Mouse (Mus musculus) hindbrain, embryonic 12.5 days (tissue): ENCODE measurements around the gene Bend5. TPM values are rescaled to one million over a fixed set of nuclear protein-coding genes. Genes with fewer than 3 reads are reported as not detected.

ENCODE experiments used
- ATAC-seq: fragments of 200-750 bp; cut with Nextera tagmentation; 2 replicates; pipeline ENCODE4 v1.8.0; 2017; ENCODE audit warnings: moderate TSS enrichment; ENCODE audit not compliant: low FRiP score
- H3K27ac ChIP-seq: fragments of 300-500 bp; sonication (generic); 2 replicates; pipeline ENCODE4 v1.5.1; 2016; ENCODE audit warnings: mild to moderate bottlenecking
- H3K27me3 ChIP-seq: fragments of 300-500 bp; sonication (generic); 2 replicates; pipeline ENCODE4 v1.6.1; 2016; ENCODE audit warnings: mild to moderate bottlenecking
- H3K36me3 ChIP-seq: fragments of 300-500 bp; sonication (generic); 2 replicates; pipeline ENCODE4 v1.6.1; 2016; ENCODE audit warnings: mild to moderate bottlenecking
- H3K4me1 ChIP-seq: fragments of 300-500 bp; sonication (generic); 2 replicates; pipeline ENCODE4 v1.6.1; 2016
- H3K4me2 ChIP-seq: fragments of 300-500 bp; sonication (generic); replicated peaks from 2 replicates; pipeline ENCODE4 v1.6.1; 2016; ENCODE audit warnings: mild to moderate bottlenecking
- H3K4me3 ChIP-seq: fragments of 300-500 bp; sonication (generic); 2 replicates; pipeline ENCODE4 v1.5.1; 2016; ENCODE audit warnings: mild to moderate bottlenecking
- H3K9ac ChIP-seq: fragments of 300-500 bp; sonication (generic); 2 replicates; pipeline ENCODE4 v1.6.1; 2016; ENCODE audit warnings: mild to moderate bottlenecking, moderate library complexity
- H3K9me3 ChIP-seq: fragments of 300-500 bp; sonication (generic); replicated peaks from 2 replicates; pipeline ENCODE4 v1.6.1; 2016; ENCODE audit warnings: mild to moderate bottlenecking
- WGBS: fragments of 180-500 bp; shearing (Covaris S2); methylation state at CpG from one replicate; pipeline ENCODE4 v1.1.7; 2016; 5-methylcytosine and 5-hydroxymethylcytosine counted together
- polyA plus RNA-seq: library from polyadenylated mRNA; unstranded; fragments of >200 nt; fragmentation: Nextera tagmentation; extraction: Ambion mirVana; gene quantifications from 2 replicates; pipeline ENCODE4 v1.2.1, GENCODE M21; 2016

The Bend5 gene
- polyA plus RNA-seq: 68.2 and 70.2 TPM in 2 replicates

GRCm38 (mm10) chr4:111414818-111415488, at the start of gene Bend5:
TSS of gene Bend5 (plus strand) at chr4:111415006.
- Histone ChIP-seq H3K9ac (peak within 1 kb of the TSS; percentile 96), H3K27me3 (no peaks in the 10 kb centered on the region), H3K4me2 (peak within 1 kb of the TSS; percentile 70), H3K9me3 (no peaks in the 10 kb centered on the region), H3K4me3 (peak within 1 kb of the TSS; percentile 89), H3K4me1 (peaks cover 35% of the 10 kb centered on the region), H3K27ac (peak within 1 kb of the TSS; percentile 83), H3K36me3 (peaks cover 17% of the 10 kb centered on the region)
- WGBS: 1% methylated on average over 65 of the region's 66 CpGs
- ATAC-seq: peak; percentile 98

GRCm38 (mm10) chr4:111367771-111368170, 47.0 kb upstream of the Bend5 start:
- Histone ChIP-seq H3K9me3 (no peaks in the 10 kb centered on the region), H3K4me1 (no peaks in the 10 kb centered on the region), H3K9ac (no peak overlapping the region), H3K4me2 (no peak overlapping the region), H3K4me3 (no peak overlapping the region), H3K27me3 (no peaks in the 10 kb centered on the region), H3K27ac (no peak overlapping the region), H3K36me3 (no peaks in the 10 kb centered on the region)
- 64% methylated on average over 2 of the region's 2 CpGs for WGBS
- ATAC-seq: no peak

- ATAC-seq: no peak
- Histone ChIP-seq H3K4me1 (no peaks in the 10 kb centered on the region), H3K9me3 (no peaks in the 10 kb centered on the region), H3K4me3 (no peak overlapping the region), H3K36me3 (no peaks in the 10 kb centered on the region), H3K27me3 (no peaks in the 10 kb centered on the region), H3K9ac (no peak overlapping the region), H3K27ac (no peak overlapping the region), H3K4me2 (no peak overlapping the region)
Measured at GRCm38 (mm10) chr4:111377159-111377558, 37.6 kb upstream of the Bend5 start.

- no peaks in the 10 kb centered on the region for H3K4me1 ChIP-seq
- no peak overlapping the region for H3K4me2 ChIP-seq
- H3K27ac ChIP-seq: no peak overlapping the region
- H3K36me3 ChIP-seq: no peaks in the 10 kb centered on the region
- no peak overlapping the region for H3K9ac ChIP-seq
- no peak overlapping the region for H3K4me3 ChIP-seq
- ATAC-seq: no peak
- no peaks in the 10 kb centered on the region for H3K27me3 ChIP-seq
- no peaks in the 10 kb centered on the region for H3K9me3 ChIP-seq
- 96% methylated on average over 3 of the region's 3 CpGs for WGBS
Measured at GRCm38 (mm10) chr4:111378071-111378470, 36.7 kb upstream of the Bend5 start.

- Histone ChIP-seq H3K4me3 (no peak overlapping the region), H3K27me3 (no peaks in the 10 kb centered on the region), H3K4me2 (no peak overlapping the region), H3K4me1 (no peaks in the 10 kb centered on the region), H3K9ac (no peak overlapping the region), H3K36me3 (no peaks in the 10 kb centered on the region), H3K27ac (no peak overlapping the region), H3K9me3 (no peaks in the 10 kb centered on the region)
- no peak for ATAC-seq
- 75% methylated on average over 2 of the region's 2 CpGs for WGBS
Measured at GRCm38 (mm10) chr4:111383101-111383500, 31.7 kb upstream of the Bend5 start.

- H3K4me2 ChIP-seq: no peak overlapping the region
Measured at GRCm38 (mm10) chr4:111390736-111391135, 24.1 kb upstream of the Bend5 start.

GRCm38 (mm10) chr4:111399784-111400183, 15.0 kb upstream of the Bend5 start:
- Histone ChIP-seq H3K9me3 (no peaks in the 10 kb centered on the region), H3K9ac (no peak overlapping the region), H3K4me2 (no peak overlapping the region), H3K4me3 (no peak overlapping the region), H3K27ac (no peak overlapping the region), H3K27me3 (no peaks in the 10 kb centered on the region), H3K4me1 (no peaks in the 10 kb centered on the region), H3K36me3 (no peaks in the 10 kb centered on the region)
- ATAC-seq: no peak

More at GRCm38 (mm10) chr4:111390736-111391135, 24.1 kb upstream of the Bend5 start:
- Histone ChIP-seq H3K27ac (no peak overlapping the region), H3K4me3 (no peak overlapping the region), H3K9me3 (no peaks in the 10 kb centered on the region), H3K9ac (no peak overlapping the region), H3K27me3 (no peaks in the 10 kb centered on the region), H3K4me1 (no peaks in the 10 kb centered on the region), H3K36me3 (no peaks in the 10 kb centered on the region)
- no peak for ATAC-seq

- no peak overlapping the region for H3K4me2 ChIP-seq
- H3K4me1 ChIP-seq: no peaks in the 10 kb centered on the region
- 45% methylated on average over 2 of the region's 2 CpGs for WGBS
- H3K9ac ChIP-seq: no peak overlapping the region
- no peak for ATAC-seq
- no peaks in the 10 kb centered on the region for H3K9me3 ChIP-seq
- H3K4me3 ChIP-seq: no peak overlapping the region
- H3K27ac ChIP-seq: no peak overlapping the region
- no peaks in the 10 kb centered on the region for H3K36me3 ChIP-seq
- H3K27me3 ChIP-seq: no peaks in the 10 kb centered on the region
Measured at GRCm38 (mm10) chr4:111400676-111401075, 14.1 kb upstream of the Bend5 start.

- H3K9ac ChIP-seq: no peak overlapping the region
- WGBS: 59% methylated on average over 1 of the region's 1 CpGs
- no peaks in the 10 kb centered on the region for H3K27me3 ChIP-seq
- H3K4me1 ChIP-seq: no peaks in the 10 kb centered on the region
- H3K27ac ChIP-seq: no peak overlapping the region
- H3K4me3 ChIP-seq: no peak overlapping the region
- no peaks in the 10 kb centered on the region for H3K36me3 ChIP-seq
- no peaks in the 10 kb centered on the region for H3K9me3 ChIP-seq
- ATAC-seq: no peak
- H3K4me2 ChIP-seq: no peak overlapping the region
Measured at GRCm38 (mm10) chr4:111403243-111403642, 11.6 kb upstream of the Bend5 start.

- Histone ChIP-seq H3K36me3 (no peaks in the 10 kb centered on the region), H3K4me1 (peaks cover 5% of the 10 kb centered on the region), H3K9me3 (no peaks in the 10 kb centered on the region), H3K4me2 (no peak overlapping the region), H3K27me3 (no peaks in the 10 kb centered on the region), H3K9ac (no peak overlapping the region), H3K4me3 (no peak overlapping the region), H3K27ac (no peak overlapping the region)
- 88% methylated on average over 4 of the region's 4 CpGs for WGBS
- ATAC-seq: no peak
Measured at GRCm38 (mm10) chr4:111410731-111411130, 4.1 kb upstream of the Bend5 start.

GRCm38 (mm10) chr4:111414399-111414798, 407 bp upstream of the Bend5 start:
- Histone ChIP-seq H3K4me2 (peak overlapping the region; percentile 70), H3K9ac (peak overlapping the region; percentile 96), H3K27ac (peak overlapping the region; percentile 25; the same call in 1 of the 2 replicates), H3K4me1 (peaks cover 35% of the 10 kb centered on the region), H3K36me3 (peaks cover 13% of the 10 kb centered on the region), H3K4me3 (peak overlapping the region; percentile 89), H3K27me3 (no peaks in the 10 kb centered on the region), H3K9me3 (no peaks in the 10 kb centered on the region)
- under 1% methylated on average over 6 of the region's 6 CpGs for WGBS
- ATAC-seq: peak; percentile 30

- ATAC-seq: no peak
- peak overlapping the region; percentile 70 for H3K4me2 ChIP-seq
- peaks cover 35% of the 10 kb centered on the region for H3K4me1 ChIP-seq
- 74% methylated on average over 3 of the region's 3 CpGs for WGBS
- peak overlapping the region; percentile 89 for H3K4me3 ChIP-seq
- no peaks in the 10 kb centered on the region for H3K9me3 ChIP-seq
- H3K36me3 ChIP-seq: peaks cover 17% of the 10 kb centered on the region
- H3K9ac ChIP-seq: peak overlapping the region; percentile 96
- H3K27me3 ChIP-seq: no peaks in the 10 kb centered on the region
- H3K27ac ChIP-seq: 0 out of 2 replicates have a peak overlapping the region, but pooled peaks have one; percentile 30
Measured at GRCm38 (mm10) chr4:111416126-111416525, 1.3 kb downstream of the Bend5 start.

GRCm38 (mm10) chr4:111416551-111416950, 1.7 kb downstream of the Bend5 start:
- Histone ChIP-seq H3K4me2 (peak overlapping the region; percentile 70), H3K9me3 (no peaks in the 10 kb centered on the region), H3K4me3 (peak overlapping the region; percentile 89), H3K9ac (peak overlapping the region; percentile 96; the same call in 1 of the 2 replicates), H3K27me3 (no peaks in the 10 kb centered on the region), H3K4me1 (peaks cover 35% of the 10 kb centered on the region), H3K36me3 (peaks cover 17% of the 10 kb centered on the region), H3K27ac (no peak overlapping the region)
- no peak for ATAC-seq
- WGBS: 86% methylated on average over 3 of the region's 3 CpGs
